Mouse (Mus musculus): Measurements from ENCODE around the gene Rfx4.

Gene Rfx4

GRCm38 (mm10) chr10:84867577-84867976 is 111.7 kb downstream of the Rfx4 start:
- no peak for DNase-seq (ENCODE audit: low spot score in 2 of 2)

- no peak for DNase-seq (ENCODE audit: low spot score in 2 of 2)
Measured at GRCm38 (mm10) chr10:84871285-84871684, 115.4 kb downstream of the Rfx4 start.

GRCm38 (mm10) chr10:84871921-84872320 is 116.1 kb downstream of the Rfx4 start:
- DNase-seq (ENCODE audit: low spot score in 2 of 2): no peak

GRCm38 (mm10) chr10:84879823-84880571 is 124.1 kb downstream of the Rfx4 start:
- no peak for DNase-seq (ENCODE audit: low spot score in 2 of 2)

- DNase-seq (ENCODE audit: low spot score in 2 of 2): no peak
Measured at GRCm38 (mm10) chr10:84882528-84882927, 126.7 kb downstream of the Rfx4 start.

GRCm38 (mm10) chr10:84885341-84885884 is 129.6 kb downstream of the Rfx4 start:
- DNase-seq (ENCODE audit: low spot score in 2 of 2): no peak

GRCm38 (mm10) chr10:84886221-84886627 is 130.4 kb downstream of the Rfx4 start:
- no peak for DNase-seq (ENCODE audit: low spot score in 2 of 2)

GRCm38 (mm10) chr10:84886785-84887184 is 130.9 kb downstream of the Rfx4 start:
- no peak for DNase-seq (ENCODE audit: low spot score in 2 of 2)

- DNase-seq (ENCODE audit: low spot score in 2 of 2): no peak
Measured at GRCm38 (mm10) chr10:84889096-84889846, 133.4 kb downstream of the Rfx4 start.

- DNase-seq (ENCODE audit: low spot score in 2 of 2): no peak
Measured at GRCm38 (mm10) chr10:84895810-84896358, 140.0 kb downstream of the Rfx4 start.

- DNase-seq (ENCODE audit: low spot score in 2 of 2): no peak
Measured at GRCm38 (mm10) chr10:84896941-84897930, 141.4 kb downstream of the Rfx4 start.

- DNase-seq (ENCODE audit: low spot score in 2 of 2): no peak
Measured at GRCm38 (mm10) chr10:84898144-84898979, 142.5 kb downstream of the Rfx4 start.

GRCm38 (mm10) chr10:84901676-84902075 is 145.8 kb downstream of the Rfx4 start:
- no peak for DNase-seq (ENCODE audit: low spot score in 2 of 2)

- no peak for DNase-seq (ENCODE audit: low spot score in 2 of 2)
Measured at GRCm38 (mm10) chr10:84902213-84902612, 146.4 kb downstream of the Rfx4 start.

GRCm38 (mm10) chr10:84903307-84903706 is 147.4 kb downstream of the Rfx4 start:
- DNase-seq (ENCODE audit: low spot score in 2 of 2): no peak

- no peak for DNase-seq (ENCODE audit: low spot score in 2 of 2)
Measured at GRCm38 (mm10) chr10:84903742-84904141, 147.9 kb downstream of the Rfx4 start.

GRCm38 (mm10) chr10:84906895-84907294 is 151.0 kb downstream of the Rfx4 start:
- DNase-seq (ENCODE audit: low spot score in 2 of 2): no peak

- DNase-seq (ENCODE audit: low spot score in 2 of 2): no peak
Measured at GRCm38 (mm10) chr10:84908006-84908405, 152.1 kb downstream of the Rfx4 start.

GRCm38 (mm10) chr10:84908471-84908870 is 152.6 kb downstream of the Rfx4 start:
- no peak for DNase-seq (ENCODE audit: low spot score in 2 of 2)

GRCm38 (mm10) chr10:84909021-84909801 is 153.3 kb downstream of the Rfx4 start:
- DNase-seq (ENCODE audit: low spot score in 2 of 2): no peak

Data from frontal cortex, postnatal 25 days (tissue).